Mouse (Mus musculus) neural tube, embryonic 14.5 days (tissue): ENCODE data around the gene E2f2. TPM values are rescaled to one million over a fixed set of nuclear protein-coding genes. Genes with fewer than 3 reads are reported as not detected.

Experiments used
- ATAC-seq: fragments of 200-750 bp; cut with Nextera tagmentation; 2 replicates; pipeline ENCODE4 v1.8.0; 2017; ENCODE audit warnings: low read depth, mild to moderate bottlenecking, moderate TSS enrichment, moderate library complexity
- H3K27ac ChIP-seq: fragments of 300-500 bp; sonication (generic); 2 replicates; pipeline ENCODE4 v1.5.1; 2014; ENCODE audit warnings: low read depth, mild to moderate bottlenecking, control low read depth, low read length, moderate library complexity, mixed read lengths
- H3K27me3 ChIP-seq: fragments of 300-500 bp; sonication (generic); 2 replicates; pipeline ENCODE4 v1.6.1; 2014; ENCODE audit warnings: low read length; ENCODE audit not compliant: control insufficient read depth, insufficient read depth
- H3K36me3 ChIP-seq: fragments of 300-500 bp; sonication (generic); 2 replicates; pipeline ENCODE4 v1.6.1; 2014; ENCODE audit warnings: low read length, mixed read lengths; ENCODE audit not compliant: control insufficient read depth, insufficient read depth
- H3K4me1 ChIP-seq: fragments of 300-500 bp; sonication (generic); 2 replicates; pipeline ENCODE4 v1.6.1; 2014; ENCODE audit warnings: low read length; ENCODE audit not compliant: control insufficient read depth, insufficient read depth
- H3K4me2 ChIP-seq: fragments of 300-500 bp; sonication (generic); 2 replicates; pipeline ENCODE4 v1.6.1; 2014; ENCODE audit warnings: mild to moderate bottlenecking, low read depth, low read length, control low read depth
- H3K4me3 ChIP-seq: fragments of 300-500 bp; sonication (generic); 2 replicates; pipeline ENCODE4 v1.5.1; 2014; ENCODE audit warnings: low read depth, low read length, control low read depth, mixed read lengths
- H3K9ac ChIP-seq: fragments of 300-500 bp; sonication (generic); replicated peaks from 2 replicates; pipeline ENCODE4 v1.6.1; 2014; ENCODE audit warnings: low read depth, mild to moderate bottlenecking, control low read depth, low read length, mixed read lengths
- H3K9me3 ChIP-seq: fragments of 300-500 bp; sonication (generic); 2 replicates; pipeline ENCODE4 v1.6.1; 2016; ENCODE audit warnings: low read length; ENCODE audit not compliant: control insufficient read depth
- WGBS: fragments of 180-500 bp; shearing (Covaris S2); extraction: QIAGEN DNeasy Blood & Tissue Kit; methylation state at CpG from one replicate; pipeline ENCODE4 v1.1.7; 2014; 5-methylcytosine and 5-hydroxymethylcytosine counted together
- polyA plus RNA-seq: library from polyadenylated mRNA; unstranded; fragments of >200 nt; fragmentation: Nextera tagmentation; extraction: Ambion mirVana; gene quantifications from 2 replicates; pipeline ENCODE4 v1.2.1, GENCODE M21; 2014

E2f2 gene
- polyA plus RNA-seq, 1 experiment from 2014 or later, result 1.4 TPM

GRCm38 (mm10) chr4:136228640-136229039 is 56.4 kb downstream of the E2f2 start:
- H3K4me3 ChIP-seq, result no peak overlapping the region
- no peaks in the 10 kb centered on the region for H3K9me3 ChIP-seq
- H3K36me3 ChIP-seq, result no peaks in the 10 kb centered on the region
- H3K27me3 ChIP-seq, result no peaks in the 10 kb centered on the region
- no peak overlapping the region for H3K9ac ChIP-seq
- 76% methylated on average over 5 of the region's 5 CpGs for WGBS
- no peak overlapping the region for H3K27ac ChIP-seq
- H3K4me1 ChIP-seq, result peaks cover 9% of the 10 kb centered on the region
- no peak overlapping the region for H3K4me2 ChIP-seq
- ATAC-seq, result no peak

- Histone ChIP-seq H3K4me3 (no peak overlapping the region), H3K4me1 (no peaks in the 10 kb centered on the region), H3K27ac (no peak overlapping the region), H3K27me3 (peaks cover 8% of the 10 kb centered on the region; the same call in 1 of the 2 replicates), H3K9ac (no peak overlapping the region), H3K36me3 (no peaks in the 10 kb centered on the region), H3K4me2 (no peak overlapping the region), H3K9me3 (no peaks in the 10 kb centered on the region)
- ATAC-seq, result no peak
- WGBS, result 23% methylated on average over 13 of the region's 13 CpGs
These were observed 66.5 kb downstream of the E2f2 start for GRCm38 (mm10) chr4:136238669-136239068.

GRCm38 (mm10) chr4:136239111-136239510 is 66.9 kb downstream of the E2f2 start:
- H3K27me3 ChIP-seq, result peaks cover 8% of the 10 kb centered on the region; the same call in 1 of the 2 replicates
- no peak for ATAC-seq
- WGBS, result 82% methylated on average over 9 of the region's 9 CpGs

GRCm38 (mm10) chr4:136239622-136240021 is 67.4 kb downstream of the E2f2 start:
- no peak overlapping the region for H3K27ac ChIP-seq
- H3K4me3 ChIP-seq, result no peak overlapping the region
- H3K9ac ChIP-seq, result no peak overlapping the region
- no peaks in the 10 kb centered on the region for H3K36me3 ChIP-seq
- H3K4me1 ChIP-seq, result no peaks in the 10 kb centered on the region
- H3K27me3 ChIP-seq, result peaks cover 8% of the 10 kb centered on the region; the same call in 1 of the 2 replicates
- H3K4me2 ChIP-seq, result no peak overlapping the region
- WGBS, result 23% methylated on average over 8 of the region's 8 CpGs
- ATAC-seq, result no peak
- H3K9me3 ChIP-seq, result no peaks in the 10 kb centered on the region

More at GRCm38 (mm10) chr4:136239111-136239510, 66.9 kb downstream of the E2f2 start:
- H3K4me1 ChIP-seq, result no peaks in the 10 kb centered on the region
- no peak overlapping the region for H3K9ac ChIP-seq
- no peak overlapping the region for H3K4me3 ChIP-seq
- H3K4me2 ChIP-seq, result no peak overlapping the region
- no peak overlapping the region for H3K27ac ChIP-seq
- H3K9me3 ChIP-seq, result no peaks in the 10 kb centered on the region
- no peaks in the 10 kb centered on the region for H3K36me3 ChIP-seq

GRCm38 (mm10) chr4:136240123-136240522 is 67.9 kb downstream of the E2f2 start:
- Histone ChIP-seq H3K9me3 (no peaks in the 10 kb centered on the region), H3K9ac (no peak overlapping the region), H3K4me1 (no peaks in the 10 kb centered on the region), H3K4me3 (no peak overlapping the region), H3K27me3 (peaks cover 8% of the 10 kb centered on the region; the same call in 1 of the 2 replicates), H3K36me3 (no peaks in the 10 kb centered on the region), H3K4me2 (no peak overlapping the region), H3K27ac (no peak overlapping the region)
- ATAC-seq, result no peak
- 64% methylated on average over 14 of the region's 14 CpGs for WGBS

GRCm38 (mm10) chr4:136240955-136241354 is 68.8 kb downstream of the E2f2 start:
- H3K9ac ChIP-seq, result no peak overlapping the region
- H3K9me3 ChIP-seq, result no peaks in the 10 kb centered on the region
- no peaks in the 10 kb centered on the region for H3K36me3 ChIP-seq
- H3K4me1 ChIP-seq, result no peaks in the 10 kb centered on the region
- no peak for ATAC-seq
- H3K27me3 ChIP-seq, result peaks cover 8% of the 10 kb centered on the region; the same call in 1 of the 2 replicates
- H3K4me3 ChIP-seq, result no peak overlapping the region
- no peak overlapping the region for H3K27ac ChIP-seq
- H3K4me2 ChIP-seq, result no peak overlapping the region
- 35% methylated on average over 8 of the region's 8 CpGs for WGBS

GRCm38 (mm10) chr4:136242065-136242703 is 70.0 kb downstream of the E2f2 start:
- Histone ChIP-seq H3K27me3 (peaks cover 10% of the 10 kb centered on the region), H3K9ac (no peak overlapping the region), H3K4me1 (peaks cover 6% of the 10 kb centered on the region), H3K27ac (no peak overlapping the region), H3K4me2 (no peak overlapping the region), H3K4me3 (no peak overlapping the region), H3K36me3 (no peaks in the 10 kb centered on the region), H3K9me3 (no peaks in the 10 kb centered on the region)
- no peak for ATAC-seq
- WGBS, result 43% methylated on average over 8 of the region's 8 CpGs

GRCm38 (mm10) chr4:136242728-136243127 is 70.5 kb downstream of the E2f2 start:
- no peak for ATAC-seq
- Histone ChIP-seq H3K4me3 (no peak overlapping the region), H3K27ac (no peak overlapping the region), H3K4me2 (no peak overlapping the region), H3K9ac (no peak overlapping the region), H3K27me3 (peaks cover 11% of the 10 kb centered on the region), H3K9me3 (no peaks in the 10 kb centered on the region), H3K4me1 (peaks cover 12% of the 10 kb centered on the region), H3K36me3 (no peaks in the 10 kb centered on the region)
- WGBS, result 79% methylated on average over 7 of the region's 7 CpGs

GRCm38 (mm10) chr4:136244208-136244607 is 72.0 kb downstream of the E2f2 start:
- Histone ChIP-seq H3K9ac (no peak overlapping the region), H3K4me2 (no peak overlapping the region), H3K27me3 (peaks cover 11% of the 10 kb centered on the region), H3K4me3 (no peak overlapping the region), H3K9me3 (no peaks in the 10 kb centered on the region), H3K36me3 (no peaks in the 10 kb centered on the region), H3K4me1 (peaks cover 22% of the 10 kb centered on the region), H3K27ac (no peak overlapping the region)
- 73% methylated on average over 7 of the region's 7 CpGs for WGBS
- ATAC-seq, result no peak
